Mouse (Mus musculus) 3T3-L1 (cell line): ENCODE data around the gene Pitpnb.

Experiments used
- DNase-seq: peaks from one replicate; pipeline ENCODE4 v3.0.0-alpha.2; 2015; ENCODE audit warnings: low read depth, low spot score

Pitpnb gene

GRCm38 (mm10) chr5:111396199-111396598 lies 65.6 kb downstream of the Pitpnb start:
- DNase-seq: no peak

- DNase-seq: no peak
Measured at GRCm38 (mm10) chr5:111398471-111398870, 67.9 kb downstream of the Pitpnb start.

- DNase-seq: no peak
Measured at GRCm38 (mm10) chr5:111399271-111399670, 68.7 kb downstream of the Pitpnb start.

- no peak for DNase-seq
Measured at GRCm38 (mm10) chr5:111401879-111402650, 71.5 kb downstream of the Pitpnb start.

- no peak for DNase-seq
Measured at GRCm38 (mm10) chr5:111402651-111402996, 72.1 kb downstream of the Pitpnb start.

GRCm38 (mm10) chr5:111404721-111405120 lies 74.2 kb downstream of the Pitpnb start:
- DNase-seq: no peak

GRCm38 (mm10) chr5:111408470-111409105 lies 78.0 kb downstream of the Pitpnb start:
- no peak for DNase-seq

- DNase-seq: peak; percentile 74
Measured at GRCm38 (mm10) chr5:111409412-111410044, 79.0 kb downstream of the Pitpnb start.

GRCm38 (mm10) chr5:111410665-111411064 lies 80.1 kb downstream of the Pitpnb start:
- no peak for DNase-seq

GRCm38 (mm10) chr5:111414192-111414591 lies 83.6 kb downstream of the Pitpnb start:
- DNase-seq: peak; percentile 88

- no peak for DNase-seq
Measured at GRCm38 (mm10) chr5:111414770-111415249, 84.2 kb downstream of the Pitpnb start.

- no peak for DNase-seq
Measured at GRCm38 (mm10) chr5:111415575-111415974, 85.0 kb downstream of the Pitpnb start.

- DNase-seq: no peak
Measured at GRCm38 (mm10) chr5:111416048-111416447, 85.5 kb downstream of the Pitpnb start.

- peak; percentile 79 for DNase-seq
Measured at GRCm38 (mm10) chr5:111416591-111417374, 86.2 kb downstream of the Pitpnb start, which contains the start of gene Mn1. Mn1 (plus strand) TSS chr5:111417362.

GRCm38 (mm10) chr5:111417378-111418131 lies 87.0 kb downstream of the Pitpnb start:
- DNase-seq: peak; percentile 35

GRCm38 (mm10) chr5:111418202-111419120 lies 87.9 kb downstream of the Pitpnb start:
- no peak for DNase-seq

- DNase-seq: no peak
Measured at GRCm38 (mm10) chr5:111419121-111419881, 88.7 kb downstream of the Pitpnb start.

- DNase-seq: no peak
Measured at GRCm38 (mm10) chr5:111420011-111420691, 89.6 kb downstream of the Pitpnb start.

- DNase-seq: no peak
Measured at GRCm38 (mm10) chr5:111420896-111421295, 90.3 kb downstream of the Pitpnb start.
